Mouse (Mus musculus): ENCODE results near the gene Gm8947. TPM values are rescaled to one million over a fixed set of nuclear protein-coding genes. Genes with fewer than 3 reads are reported as not detected.
"Not testable (repeated sequence)": the region's sequence is repeated elsewhere in the genome, so short reads cannot be mapped to it uniquely, and the experiment has no call there.

Gene Gm8947
- total RNA-seq, 1 experiment from 2014 or later = not detected

DNA sequence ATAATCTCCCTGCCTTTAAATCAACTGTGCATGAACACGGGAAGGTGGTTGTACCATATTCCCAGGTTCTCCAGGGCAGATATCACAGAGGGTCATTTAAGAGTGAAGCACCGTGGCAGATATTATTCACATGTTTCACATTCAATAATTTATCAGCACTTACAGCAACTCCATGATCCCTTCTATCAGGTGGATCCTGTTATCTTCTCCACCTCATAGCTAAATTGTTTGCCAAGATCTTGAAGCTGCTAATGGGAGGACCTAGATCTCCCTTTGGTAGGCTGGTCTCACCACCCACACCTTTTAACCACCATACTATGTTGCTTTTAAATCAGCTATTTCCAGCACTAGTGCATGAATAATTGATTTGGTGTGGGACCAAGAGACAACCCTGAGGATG, 12.0 kb upstream of the Gm8947 start:
- DNase-seq = no peak

DNA sequence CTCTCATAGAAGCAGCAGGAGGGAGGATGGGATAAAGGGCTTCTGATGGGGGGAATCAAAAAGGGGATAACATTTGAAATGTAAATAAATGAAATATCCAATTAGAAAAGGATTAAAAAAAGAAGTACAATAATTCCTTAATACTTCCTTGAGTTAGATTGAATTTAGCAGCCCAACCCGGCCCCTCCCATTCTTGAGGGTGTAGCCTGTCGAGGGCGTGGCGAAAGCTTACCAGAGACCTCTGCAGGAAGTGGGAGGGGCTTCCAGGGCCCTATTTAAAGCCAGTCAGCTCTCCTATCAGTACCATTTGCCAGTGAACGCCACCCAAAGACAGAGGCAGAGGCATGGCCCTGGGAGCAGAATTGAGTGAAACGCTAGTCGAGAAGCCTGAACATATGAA, 9.9 kb upstream of the Gm8947 start, which contains the start of gene Gm47985:
Gm47985 (plus strand) TSS at position 272 of the 400 bp plus-strand sequence.
- not testable (repeated sequence) for DNase-seq

DNA sequence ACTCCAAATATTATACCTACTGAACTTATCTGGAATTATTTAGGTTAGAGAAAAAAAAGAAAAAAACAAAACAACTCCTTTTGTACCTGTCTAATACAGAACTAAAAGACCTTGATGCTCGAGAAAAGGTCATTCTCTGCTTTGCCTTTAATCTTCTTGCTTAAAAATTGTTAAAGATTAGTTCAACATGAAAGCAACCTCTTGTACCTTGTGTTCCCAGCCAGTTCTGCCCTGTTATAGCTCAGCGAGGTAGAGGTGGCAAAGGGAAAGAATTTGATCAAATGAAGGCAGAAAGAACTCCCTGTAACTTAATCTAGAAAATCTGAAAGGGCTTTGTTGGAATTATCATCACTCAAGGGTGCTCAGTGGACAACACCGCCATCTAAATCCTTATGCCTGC, 6.0 kb upstream of the Gm8947 start:
- DNase-seq = not testable (repeated sequence)

DNA sequence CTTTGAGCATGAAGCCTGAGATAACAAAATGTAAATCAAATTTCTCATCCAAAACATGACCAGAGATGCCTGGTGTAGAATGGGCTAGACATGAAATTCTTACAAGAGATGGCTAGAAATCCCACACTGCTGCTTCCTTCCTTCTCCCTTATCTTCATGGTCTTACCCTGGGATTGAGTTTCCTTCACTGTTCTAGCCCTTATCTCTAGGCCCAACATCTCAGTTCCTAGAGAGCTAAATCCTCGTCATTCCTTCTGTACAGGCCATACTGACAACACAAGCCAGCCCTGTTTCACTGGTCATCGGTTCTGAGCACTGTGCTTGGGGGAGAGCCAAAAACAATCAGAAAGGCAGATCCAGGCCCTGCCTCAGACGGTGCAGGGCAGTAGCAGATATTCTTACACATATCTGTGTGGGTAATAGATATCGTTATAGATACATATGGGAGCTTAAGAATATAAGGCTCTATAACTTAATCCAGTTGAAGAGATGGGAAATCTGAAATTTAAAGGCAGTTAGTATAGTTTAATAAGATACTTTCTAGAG, 5.2 kb upstream of the Gm8947 start:
- DNase-seq = not testable (repeated sequence)

DNA sequence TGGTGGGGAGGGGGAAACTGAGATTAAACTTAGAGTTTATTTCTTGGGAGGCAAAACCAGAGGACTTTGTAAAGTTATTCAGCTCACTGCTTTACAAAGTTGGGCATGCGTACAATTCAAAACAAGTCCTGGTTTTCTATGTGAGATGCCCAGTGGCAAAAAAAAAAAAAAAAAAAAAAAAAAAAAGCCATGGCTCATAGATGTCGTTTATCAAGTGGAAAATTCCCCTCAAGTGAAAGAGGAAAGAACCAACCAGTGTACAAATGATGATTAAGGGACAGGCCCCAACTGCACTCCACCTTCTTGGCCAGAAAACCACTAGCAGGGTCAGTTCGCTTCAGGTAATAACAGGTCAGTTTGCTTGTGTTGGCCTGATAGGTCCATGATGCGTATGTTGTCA, 3.7 kb upstream of the Gm8947 start:
- DNase-seq = no peak

DNA sequence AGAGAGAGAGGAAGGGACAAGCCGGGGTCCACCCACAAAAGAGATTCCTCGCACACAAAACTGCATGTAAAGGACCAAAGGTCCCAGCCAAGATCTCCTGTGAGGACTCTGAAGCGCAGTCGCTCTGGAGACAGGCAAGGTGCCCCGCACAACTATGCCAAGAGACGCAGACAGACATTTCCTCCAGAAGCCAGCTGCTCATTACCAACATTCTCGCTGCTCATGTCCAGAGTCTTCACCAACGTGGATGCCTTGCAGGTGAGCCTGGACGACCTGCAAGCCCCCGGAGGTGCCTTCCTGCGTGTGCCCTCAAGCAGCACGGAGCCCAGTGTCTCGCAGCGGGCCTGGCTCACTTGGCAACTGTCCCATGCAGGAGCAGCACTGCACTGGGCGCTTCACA, 563 bp downstream of the Gm8947 start:
- not testable (repeated sequence) for DNase-seq

DNA sequence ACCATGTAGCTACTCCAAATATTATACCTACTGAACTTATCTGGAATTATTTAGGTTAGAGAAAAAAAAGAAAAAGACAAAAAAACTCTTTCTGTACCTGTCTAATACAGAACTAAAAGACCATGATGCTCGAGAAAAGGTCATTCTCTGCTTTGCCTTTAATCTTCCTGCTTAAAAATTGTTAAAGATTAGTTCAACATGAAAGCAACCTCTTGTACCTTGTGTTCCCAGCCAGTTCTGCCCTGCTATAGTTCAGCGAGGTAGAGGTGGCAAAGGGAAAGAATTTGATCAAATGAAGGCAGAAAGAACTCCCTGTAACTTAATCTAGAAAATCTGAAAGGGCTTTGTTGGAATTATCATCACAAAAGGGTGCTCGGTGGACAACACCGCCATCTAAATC, 3.8 kb downstream of the Gm8947 start:
- DNase-seq = not testable (repeated sequence)

DNA sequence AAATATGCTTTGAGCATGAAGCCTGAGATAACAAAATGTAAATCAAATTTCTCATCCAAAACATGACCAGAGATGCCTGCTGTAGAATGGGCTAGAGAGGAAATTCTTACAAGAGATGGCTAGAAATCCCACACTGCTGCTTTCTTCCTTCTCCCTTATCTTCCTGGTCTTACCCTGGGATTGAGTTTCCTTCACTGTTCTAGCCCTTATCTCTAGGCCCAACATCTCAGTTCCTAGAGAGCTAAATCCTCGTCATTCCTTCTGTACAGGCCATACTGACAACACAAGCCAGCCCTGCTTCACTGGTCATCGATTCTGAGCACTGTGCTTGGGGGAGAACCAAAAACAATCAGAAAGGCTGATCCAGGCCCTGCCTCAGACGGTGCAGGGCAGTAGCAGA, 4.5 kb downstream of the Gm8947 start:
- not testable (repeated sequence) for DNase-seq

DNA sequence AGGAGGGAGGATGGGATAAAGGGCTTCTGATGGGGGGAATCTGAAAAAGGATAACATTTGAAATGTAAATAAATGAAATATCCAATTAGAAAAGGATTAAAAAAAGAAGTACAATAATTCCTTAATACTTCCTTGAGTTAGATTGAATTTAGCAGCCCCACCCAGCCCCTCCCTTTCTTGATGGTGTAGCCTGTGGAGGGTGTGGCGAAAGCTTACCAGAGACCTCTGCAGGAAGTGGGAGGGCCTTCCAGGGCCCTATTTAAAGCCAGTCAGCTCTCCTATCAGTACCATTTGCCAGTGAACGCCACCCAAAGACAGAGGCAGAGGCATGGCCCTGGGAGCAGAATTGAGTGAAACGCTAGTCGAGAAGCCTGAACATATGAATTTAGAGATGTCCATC, 5.9 kb downstream of the Gm8947 start, which contains the start of gene Gm47995:
Gm47995 (plus strand) TSS at position 329 of the 400 bp plus-strand sequence.
- DNase-seq = not testable (repeated sequence)

DNA sequence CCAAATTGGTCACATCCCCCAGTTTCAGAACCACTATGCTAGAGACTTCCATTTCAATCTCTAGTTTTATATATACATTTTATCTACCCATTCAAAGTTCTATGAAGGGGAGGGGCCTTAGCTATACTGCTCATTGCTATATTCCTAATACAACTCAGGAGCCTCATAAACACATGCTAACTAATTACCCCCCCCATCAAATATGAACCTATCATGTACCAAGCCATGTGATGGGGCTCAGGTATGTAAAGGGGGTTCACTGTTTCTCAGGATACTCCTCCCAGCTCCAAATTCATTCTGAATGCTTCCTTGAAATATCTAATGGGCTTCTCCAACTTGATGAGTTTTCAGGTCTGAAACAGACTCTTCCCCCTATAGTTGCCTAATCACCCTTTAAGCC, 8.4 kb downstream of the Gm8947 start:
- not testable (repeated sequence) for DNase-seq

DNA sequence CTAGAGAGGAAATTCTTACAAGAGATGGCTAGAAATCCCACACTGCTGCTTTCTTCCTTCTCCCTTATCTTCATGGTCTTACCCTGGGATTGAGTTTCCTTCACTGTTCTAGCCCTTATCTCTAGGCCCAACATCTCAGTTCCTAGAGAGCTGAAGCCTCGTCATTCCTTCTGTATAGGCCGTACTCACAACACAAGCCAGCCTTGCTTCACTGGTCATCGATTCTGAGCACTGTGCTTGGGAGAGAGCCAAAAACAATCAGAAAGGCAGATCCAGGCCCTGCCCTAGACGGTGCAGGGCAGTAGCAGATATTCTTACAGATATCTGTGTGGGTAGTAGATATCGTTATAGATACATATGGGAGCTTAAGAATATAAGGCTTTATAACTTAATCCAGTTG, 10.6 kb downstream of the Gm8947 start:
- not testable (repeated sequence) for DNase-seq

DNA sequence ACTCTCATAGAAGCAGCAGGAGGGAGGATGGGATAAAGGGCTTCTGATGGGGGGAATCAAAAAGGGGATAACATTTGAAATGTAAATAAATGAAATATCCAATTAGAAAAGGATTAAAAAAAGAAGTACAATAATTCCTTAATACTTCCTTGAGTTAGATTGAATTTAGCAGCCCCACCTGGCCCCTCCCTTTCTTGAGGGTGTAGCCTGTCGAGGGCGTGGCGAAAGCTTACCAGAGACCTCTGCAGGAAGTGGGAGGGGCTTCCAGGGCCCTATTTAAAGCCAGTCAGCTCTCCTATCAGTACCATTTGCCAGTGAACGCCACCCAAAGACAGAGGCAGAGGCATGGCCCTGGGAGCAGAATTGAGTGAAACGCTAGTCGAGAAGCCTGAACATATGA, 11.6 kb downstream of the Gm8947 start, which contains the start of gene 3110040M04Rik:
3110040M04Rik (plus strand) TSS at position 304 of the 400 bp plus-strand sequence.
- not testable (repeated sequence) for DNase-seq

DNA sequence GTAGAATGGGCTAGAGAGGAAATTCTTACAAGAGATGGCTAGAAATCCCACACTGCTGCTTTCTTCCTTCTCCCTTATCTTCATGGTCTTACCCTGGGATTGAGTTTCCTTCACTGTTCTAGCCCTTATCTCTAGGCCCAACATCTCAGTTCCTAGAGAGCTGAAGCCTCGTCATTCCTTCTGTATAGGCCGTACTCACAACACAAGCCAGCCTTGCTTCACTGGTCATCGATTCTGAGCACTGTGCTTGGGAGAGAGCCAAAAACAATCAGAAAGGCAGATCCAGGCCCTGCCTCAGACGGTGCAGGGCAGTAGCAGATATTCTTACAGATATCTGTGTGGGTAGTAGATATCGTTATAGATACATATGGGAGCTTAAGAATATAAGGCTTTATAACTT, 16.3 kb downstream of the Gm8947 start:
- DNase-seq = not testable (repeated sequence)

DNA sequence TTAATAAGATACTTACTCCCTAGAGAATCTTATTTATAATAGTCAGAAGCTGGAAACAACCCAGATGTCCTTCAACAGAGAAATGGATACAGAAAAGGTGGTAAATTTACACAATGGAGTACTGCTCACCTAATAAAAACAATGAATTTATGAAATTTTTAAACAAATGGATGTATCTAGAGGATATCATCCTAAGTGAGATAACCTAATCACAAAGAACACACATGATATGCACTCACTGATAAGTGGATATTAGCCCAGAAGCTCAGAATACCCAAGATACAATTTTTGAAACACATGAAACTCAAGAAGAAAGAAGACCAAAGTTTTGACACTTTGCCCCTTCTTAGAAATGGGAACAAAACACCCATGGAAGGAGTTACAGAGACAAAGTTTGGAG, 16.8 kb downstream of the Gm8947 start:
- not testable (repeated sequence) for DNase-seq

DNA sequence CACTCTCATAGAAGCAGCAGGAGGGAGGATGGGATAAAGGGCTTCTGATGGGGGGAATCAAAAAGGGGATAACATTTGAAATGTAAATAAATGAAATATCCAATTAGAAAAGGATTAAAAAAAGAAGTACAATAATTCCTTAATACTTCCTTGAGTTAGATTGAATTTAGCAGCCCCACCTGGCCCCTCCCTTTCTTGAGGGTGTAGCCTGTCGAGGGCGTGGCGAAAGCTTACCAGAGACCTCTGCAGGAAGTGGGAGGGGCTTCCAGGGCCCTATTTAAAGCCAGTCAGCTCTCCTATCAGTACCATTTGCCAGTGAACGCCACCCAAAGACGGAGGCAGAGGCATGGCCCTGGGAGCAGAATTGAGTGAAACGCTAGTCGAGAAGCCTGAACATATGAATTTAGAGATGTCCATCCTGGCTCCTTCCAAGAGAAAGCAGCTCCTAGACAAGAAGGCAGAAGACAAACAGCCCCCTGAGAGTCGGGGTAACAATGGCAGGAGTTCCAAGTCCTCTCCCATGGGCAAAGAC, 17.7 kb downstream of the Gm8947 start, which contains the start of gene Gm47996:
Gm47996 (plus strand) TSS at position 308 of the 532 bp plus-strand sequence.
- DNase-seq = not testable (repeated sequence)

DNA sequence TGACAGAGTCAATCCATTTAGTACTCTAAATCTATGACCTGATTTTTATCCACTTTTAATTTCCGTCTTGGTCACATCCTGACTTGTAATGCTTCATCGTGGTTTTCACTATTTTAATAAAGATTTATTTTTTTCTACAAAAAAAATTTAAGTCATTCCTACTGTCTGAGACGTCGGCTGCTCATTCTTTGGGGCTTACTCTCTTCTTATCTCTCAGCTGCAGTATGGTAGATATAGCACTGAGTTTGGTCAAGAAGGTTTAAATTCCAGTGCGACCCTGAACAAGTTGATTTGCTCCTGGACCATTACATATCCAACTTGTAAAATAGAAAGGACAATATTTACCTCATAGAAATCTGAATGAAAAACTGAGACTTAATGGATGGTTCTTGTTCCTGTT, 19.5 kb downstream of the Gm8947 start:
- not testable (repeated sequence) for DNase-seq

DNA sequence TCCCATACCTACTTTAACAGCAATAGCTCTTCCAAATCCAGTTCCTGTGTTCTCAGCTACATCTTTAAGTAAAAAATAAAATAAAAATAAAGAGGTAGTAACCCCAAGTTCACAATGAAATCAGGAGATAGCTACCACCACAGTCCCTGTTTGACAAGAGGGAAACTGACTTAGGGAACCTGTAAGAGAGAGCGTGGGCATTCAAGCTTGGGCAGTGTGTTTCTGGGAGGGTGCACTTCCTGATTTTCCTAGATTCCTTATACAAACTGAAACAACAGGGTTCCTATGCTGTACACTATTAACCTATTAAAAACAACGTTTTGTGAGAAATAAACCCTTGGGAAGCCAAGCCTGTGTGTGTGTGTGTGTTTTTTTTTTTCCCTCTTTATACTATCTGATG, 22.7 kb downstream of the Gm8947 start:
- DNase-seq = no peak

DNA sequence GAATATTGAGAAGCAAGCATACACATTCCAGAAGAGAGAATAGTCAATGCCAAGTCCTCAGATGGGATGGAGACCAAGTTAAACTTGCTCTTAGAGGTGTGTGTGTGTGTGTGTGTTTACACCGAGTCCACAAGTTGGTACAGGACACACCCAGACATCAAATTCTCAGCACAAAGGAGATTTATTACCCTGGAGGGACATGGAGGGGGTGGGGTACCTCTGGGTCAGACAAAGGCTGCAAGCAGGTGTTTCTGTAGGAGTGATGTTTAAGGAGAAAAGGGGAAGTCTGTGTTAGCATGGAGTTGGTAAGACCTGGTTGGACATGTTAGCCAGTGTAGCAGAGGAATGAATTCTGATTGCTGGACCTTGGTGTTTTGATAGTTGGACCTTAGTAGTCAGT, 23.8 kb downstream of the Gm8947 start:
- no peak for DNase-seq

DNA sequence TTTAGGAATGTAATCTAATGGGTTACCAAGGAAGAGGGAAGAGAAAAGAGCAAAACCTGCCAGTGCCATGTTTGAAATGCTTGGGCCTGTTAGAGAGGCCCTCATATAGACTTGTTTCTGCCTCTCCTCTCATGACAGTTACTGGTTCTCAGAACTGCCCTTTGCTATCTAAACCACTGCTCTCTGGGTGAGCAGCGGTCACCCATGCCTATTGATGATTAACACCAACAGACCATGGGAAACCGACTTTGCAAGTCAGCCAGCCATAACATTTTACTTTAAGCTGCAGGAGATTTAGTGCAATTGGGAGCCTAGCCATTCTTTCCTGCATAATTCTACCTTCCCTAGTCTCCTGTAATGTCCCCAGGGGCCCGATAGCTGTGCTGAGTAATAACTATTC, 24.2 kb downstream of the Gm8947 start:
- DNase-seq = no peak

DNA sequence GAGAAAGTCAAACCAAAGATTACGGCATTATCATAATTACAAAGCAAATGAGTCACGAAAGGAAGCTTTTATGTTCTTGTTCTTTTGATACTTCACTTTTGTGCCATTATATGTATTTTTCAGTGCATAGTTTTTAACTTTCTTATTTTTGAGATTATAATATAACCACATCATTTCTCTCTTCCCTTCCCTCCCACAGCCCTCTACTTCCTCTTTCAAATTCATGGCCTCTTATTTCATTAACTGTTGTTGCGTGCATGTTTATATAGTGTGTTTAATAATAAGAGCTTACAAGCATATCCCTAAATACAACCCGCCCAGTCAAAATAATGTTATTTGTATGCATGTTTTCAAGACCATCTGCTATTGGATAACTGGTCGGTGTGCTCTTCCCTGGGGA, 26.9 kb downstream of the Gm8947 start:
- no peak for DNase-seq

DNA sequence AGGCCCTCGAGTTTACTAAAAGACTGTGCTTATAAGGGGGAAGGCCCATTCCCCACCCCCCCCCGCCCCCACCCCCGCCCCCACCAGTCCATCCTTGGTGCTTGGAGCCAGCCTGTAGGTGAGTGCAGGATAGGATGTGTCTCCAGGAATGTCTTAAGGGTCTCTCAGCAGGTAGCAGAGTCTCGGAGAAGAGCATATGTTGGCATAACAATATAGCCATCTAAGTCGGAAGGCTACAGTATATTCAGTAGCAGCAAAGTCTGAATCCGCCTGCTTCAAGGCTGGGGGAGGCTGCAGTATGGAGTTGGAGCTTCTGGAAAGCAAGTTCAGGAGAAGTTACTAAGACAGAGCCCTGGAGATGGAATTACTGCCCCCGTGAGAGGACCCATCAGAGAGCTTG, 27.9 kb downstream of the Gm8947 start:
- no peak for DNase-seq

DNA sequence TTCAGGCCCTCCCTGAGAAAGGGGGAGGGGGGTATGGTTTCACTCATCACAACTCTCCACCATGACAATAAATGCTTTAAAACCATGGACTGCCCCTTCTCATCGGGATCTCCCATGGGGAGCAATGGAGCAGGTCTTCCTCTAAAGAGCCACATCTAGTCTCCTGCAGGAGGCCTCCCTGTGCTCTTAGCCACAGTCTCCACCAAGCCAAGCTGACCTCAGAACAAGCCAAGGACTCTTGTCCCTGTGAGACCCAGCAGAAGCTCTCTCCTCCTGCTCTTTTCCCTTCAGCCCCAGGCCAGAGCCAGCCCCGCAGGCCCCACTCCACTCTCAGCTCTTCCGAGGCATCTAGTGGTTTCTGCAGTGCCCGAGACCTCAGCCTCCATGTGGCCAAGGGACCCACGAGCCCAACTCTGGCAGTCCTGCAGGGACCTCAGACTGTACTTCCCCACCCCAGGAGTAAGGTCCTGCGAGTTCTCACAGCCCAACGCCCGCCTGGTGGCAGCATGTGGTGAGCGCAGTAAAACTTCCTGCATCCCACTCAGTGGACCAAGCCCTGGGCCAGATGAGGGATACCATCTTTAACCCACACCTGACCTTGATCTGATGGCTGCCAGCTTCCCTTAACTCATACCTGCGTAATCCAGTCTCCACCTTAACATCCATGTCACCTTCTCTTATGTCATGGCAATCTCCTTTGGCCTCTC, 30.5 kb downstream of the Gm8947 start:
- DNase-seq = no peak

DNA sequence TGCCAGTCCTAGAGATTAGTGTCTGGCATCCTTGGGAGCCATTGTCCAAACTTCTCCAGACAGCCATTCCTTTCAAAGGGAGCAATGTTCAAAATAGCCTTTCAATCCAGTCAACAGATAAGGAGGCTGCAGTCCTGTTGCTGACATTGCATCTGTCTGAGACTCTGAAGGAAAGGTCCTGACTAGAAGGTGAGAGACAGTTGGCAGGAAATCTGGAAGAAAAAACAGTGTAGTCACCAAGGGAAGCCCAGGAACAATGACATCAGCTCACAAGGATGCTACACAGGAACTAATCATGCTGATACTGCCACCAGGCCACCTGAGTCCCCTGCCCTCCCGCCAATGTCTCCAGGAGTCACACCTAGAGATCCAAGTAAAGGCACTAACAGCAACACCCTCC, 31.2 kb downstream of the Gm8947 start:
- no peak for DNase-seq

DNA sequence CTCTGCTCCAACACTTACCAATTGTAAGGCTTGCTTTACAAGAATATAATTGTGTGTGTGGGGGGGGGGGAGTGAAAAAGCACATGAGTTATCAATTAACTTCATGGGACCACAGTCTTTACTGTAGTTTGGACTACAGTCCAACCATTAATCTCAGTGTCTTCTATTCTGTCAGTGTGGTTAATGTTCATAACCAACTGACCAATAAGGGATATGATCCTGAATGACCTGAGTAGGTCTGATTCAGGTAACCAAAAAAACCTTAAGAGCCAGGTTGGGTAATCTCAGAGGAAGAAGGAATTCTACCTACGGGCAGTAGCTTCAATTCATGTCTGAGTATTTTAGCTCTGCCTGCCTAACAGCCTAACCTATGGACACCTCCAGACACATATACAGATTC, 32.4 kb downstream of the Gm8947 start:
- no peak for DNase-seq
